Mouse (Mus musculus) neutrophil, adult 65 days (primary cell): ENCODE results near the gene Abhd16a. TPM values are rescaled to one million over a fixed set of nuclear protein-coding genes. Genes with fewer than 3 reads are reported as not detected.

Experiments
- total RNA-seq: library from RNA; stranded (reverse); gene quantifications from 2 replicates; pipeline ENCODE4 v1.2.4, GENCODE M21; 2023

Abhd16a gene
- total RNA-seq, 1 experiment from 2014 or later: 57.6 TPM

GRCm38 (mm10) chr17:35134801-35135590 lies 45.9 kb downstream of the Abhd16a start, which contains the start of gene Bag6:
TSS of gene Bag6 (plus strand) at chr17:35135178.

Other genes with a start within 250 kb of the Abhd16a start
- gene Skiv2l, start 239.1 kb upstream of the Abhd16a start, total RNA-seq: 95.9 and 147 TPM in 2 replicates
- 24.5 and 28.2 TPM in 2 replicates for gene Nelfe, start 238.9 kb upstream of the Abhd16a start, total RNA-seq
- gene Cfb, start 226.7 kb upstream of the Abhd16a start, total RNA-seq: 1.3 TPM in 1 of 2 replicates, not detected in the other
- 0.70 and 1.4 TPM in 2 replicates for gene Zbtb12, start 209.8 kb upstream of the Abhd16a start, total RNA-seq
- not detected in 2 replicates for gene Gm20547, start 207.2 kb upstream of the Abhd16a start, total RNA-seq
- not detected in 2 replicates for gene C2, start 191.0 kb upstream of the Abhd16a start, total RNA-seq
- gene Ehmt2, start 190.8 kb upstream of the Abhd16a start, total RNA-seq: 49.5 and 66.6 TPM in 2 replicates
- gene Slc44a4, start 174.8 kb upstream of the Abhd16a start, total RNA-seq: 0.25 TPM in 1 of 2 replicates, not detected in the other
- 87.8 and 101 TPM in 2 replicates for gene Neu1, start 158.0 kb upstream of the Abhd16a start, total RNA-seq
- 25.6 and 50.7 TPM in 2 replicates for gene Hspa1b, start 130.0 kb upstream of the Abhd16a start, total RNA-seq
- not detected in 2 replicates for gene Gm20481, start 119.4 kb upstream of the Abhd16a start, total RNA-seq
- gene Hspa1a, start 117.1 kb upstream of the Abhd16a start, total RNA-seq: 36.0 and 76.5 TPM in 2 replicates
- gene Hspa1l, start 116.6 kb upstream of the Abhd16a start, total RNA-seq: 0.16 TPM in 1 of 2 replicates, not detected in the other
- gene Lsm2, start 107.4 kb upstream of the Abhd16a start, total RNA-seq: 15.3 and 22.7 TPM in 2 replicates
- gene Vars, start 88.3 kb upstream of the Abhd16a start, total RNA-seq: 51.6 and 57.8 TPM in 2 replicates
- gene Vwa7, start 72.7 kb upstream of the Abhd16a start, total RNA-seq: 0.09 TPM in 1 of 2 replicates, not detected in the other
- gene Sapcd1, start 61.2 kb upstream of the Abhd16a start, total RNA-seq: 0.86 and 1.9 TPM in 2 replicates
- 3.5 and 11.1 TPM in 2 replicates for gene Msh5, start 42.5 kb upstream of the Abhd16a start, total RNA-seq
- gene Clic1, start 39.3 kb upstream of the Abhd16a start, total RNA-seq: 248 and 288 TPM in 2 replicates
- gene Ddah2, start 30.2 kb upstream of the Abhd16a start, total RNA-seq: 1.4 and 2.6 TPM in 2 replicates
- gene Ly6g6c, start 23.9 kb upstream of the Abhd16a start, total RNA-seq: not detected in 2 replicates
- gene Mpig6b, start 23.1 kb upstream of the Abhd16a start, total RNA-seq: 0.47 TPM in 1 of 2 replicates, not detected in the other
- gene Ly6g6e, start 12.4 kb upstream of the Abhd16a start, total RNA-seq: not detected in 2 replicates
- gene Ly6g6d, start 11.2 kb upstream of the Abhd16a start, total RNA-seq: not detected in 2 replicates
- 1.1 TPM in 1 of 2 replicates, not detected in the other for gene Ly6g6f, start 3.7 kb upstream of the Abhd16a start, total RNA-seq
- not detected in 2 replicates for gene Ly6g5c, start 19.0 kb downstream of the Abhd16a start, total RNA-seq
- 13.3 and 14.5 TPM in 2 replicates for gene Ly6g5b, start 26.2 kb downstream of the Abhd16a start, total RNA-seq
- 36.0 and 50.1 TPM in 2 replicates for gene Gpank1, start 32.2 kb downstream of the Abhd16a start, total RNA-seq
- 135 and 169 TPM in 2 replicates for gene Csnk2b, start 32.8 kb downstream of the Abhd16a start, total RNA-seq
- gene D17H6S53E, start 37.1 kb downstream of the Abhd16a start, total RNA-seq: 21.0 and 24.5 TPM in 2 replicates
- gene Apom, start 42.8 kb downstream of the Abhd16a start, total RNA-seq: not detected in 2 replicates
- 295 and 362 TPM in 2 replicates for gene Bag6, start 45.9 kb downstream of the Abhd16a start, total RNA-seq
- 170 and 191 TPM in 2 replicates for gene Prrc2a, start 75.6 kb downstream of the Abhd16a start, total RNA-seq
- 10.8 and 14.1 TPM in 2 replicates for gene Aif1, start 86.8 kb downstream of the Abhd16a start, total RNA-seq
- gene Lst1, start 99.2 kb downstream of the Abhd16a start, total RNA-seq: 410 and 626 TPM in 2 replicates
- 118 TPM in 2 replicates for gene Ltb, start 105.2 kb downstream of the Abhd16a start, total RNA-seq
- 115 TPM in 2 replicates for gene Tnf, start 112.7 kb downstream of the Abhd16a start, total RNA-seq
- not detected in 2 replicates for gene Lta, start 116.1 kb downstream of the Abhd16a start, total RNA-seq
- 0.79 TPM in 1 of 2 replicates, not detected in the other for gene Gm16181, start 131.6 kb downstream of the Abhd16a start, total RNA-seq
- 1.8 and 3.2 TPM in 2 replicates for gene Atp6v1g2, start 144.4 kb downstream of the Abhd16a start, total RNA-seq
- 18.5 and 19.9 TPM in 2 replicates for gene Nfkbil1, start 146.5 kb downstream of the Abhd16a start, total RNA-seq
- 185 and 239 TPM in 2 replicates for gene Ddx39b, start 152.5 kb downstream of the Abhd16a start, total RNA-seq
- 1,574 and 1,649 TPM in 2 replicates for gene H2-D1, start 173.5 kb downstream of the Abhd16a start, total RNA-seq
- 5.9 and 6.8 TPM in 2 replicates for gene H2-Q1, start 231.1 kb downstream of the Abhd16a start, total RNA-seq